Mouse (Mus musculus) myocyte (in vitro differentiated cells): Measurements from ENCODE around the gene Olfr467. TPM values are rescaled to one million over a fixed set of nuclear protein-coding genes. Genes with fewer than 3 reads are reported as not detected.

Experiments used
- polyA plus RNA-seq: library from polyadenylated mRNA; unstranded; fragments of >200 nt; fragmentation: generic; extraction: Trizol; gene quantifications from one replicate; pipeline ENCODE4 v1.2.1, GENCODE M21; 2012; ENCODE audit warnings: missing spikeins

Gene Olfr467
- polyA plus RNA-seq, 1 experiment = not detected

Other genes starting within 250 kb of the Olfr467 start
- not detected for gene Olfml1, start 244.8 kb upstream of the Olfr467 start, polyA plus RNA-seq
- gene Ppfibp2, start 217.1 kb upstream of the Olfr467 start, polyA plus RNA-seq = 0.60 TPM
- not detected for gene 5330417H12Rik, start 187.1 kb upstream of the Olfr467 start, polyA plus RNA-seq
- 0.11 TPM for gene Cyb5r2, start 54.2 kb upstream of the Olfr467 start, polyA plus RNA-seq
- not detected for gene Ovch2, start 11.1 kb upstream of the Olfr467 start, polyA plus RNA-seq
- not detected for gene Olfr469, start 13.3 kb downstream of the Olfr467 start, polyA plus RNA-seq
- not detected for gene Olfr470, start 35.2 kb downstream of the Olfr467 start, polyA plus RNA-seq
- not detected for gene Olfr472, start 85.6 kb downstream of the Olfr467 start, polyA plus RNA-seq
- gene Olfr473, start 118.2 kb downstream of the Olfr467 start, polyA plus RNA-seq = not detected
- not detected for gene Olfr474, start 142.4 kb downstream of the Olfr467 start, polyA plus RNA-seq
- gene Olfr476, start 152.5 kb downstream of the Olfr467 start, polyA plus RNA-seq = not detected
- not detected for gene Olfr477, start 174.4 kb downstream of the Olfr467 start, polyA plus RNA-seq
- gene Olfr478, start 221.7 kb downstream of the Olfr467 start, polyA plus RNA-seq = not detected
- not detected for gene Olfr479, start 238.4 kb downstream of the Olfr467 start, polyA plus RNA-seq